Mouse (Mus musculus) brain, embryonic 14.5 days (tissue): Measurements from ENCODE around the gene Actc1.

Source experiments
- CTCF ChIP-seq: fragments of 200-500 bp; IDR thresholded peaks from 2 replicates; pipeline ENCODE4 v1.5.1; 2012; ENCODE audit warnings: inconsistent platforms, mild to moderate bottlenecking, moderate library complexity, borderline replicate concordance; ENCODE audit not compliant: insufficient read depth, insufficient read length; ENCODE audit errors: extremely low read depth
- POLR2A ChIP-seq: fragments of 200-500 bp; IDR thresholded peaks from 2 replicates; pipeline ENCODE4 v1.6.1; 2012; ENCODE audit warnings: mild to moderate bottlenecking, inconsistent platforms, borderline replicate concordance; ENCODE audit not compliant: poor library complexity, insufficient read depth, insufficient read length, severe bottlenecking; ENCODE audit errors: extremely low read depth

DNA sequence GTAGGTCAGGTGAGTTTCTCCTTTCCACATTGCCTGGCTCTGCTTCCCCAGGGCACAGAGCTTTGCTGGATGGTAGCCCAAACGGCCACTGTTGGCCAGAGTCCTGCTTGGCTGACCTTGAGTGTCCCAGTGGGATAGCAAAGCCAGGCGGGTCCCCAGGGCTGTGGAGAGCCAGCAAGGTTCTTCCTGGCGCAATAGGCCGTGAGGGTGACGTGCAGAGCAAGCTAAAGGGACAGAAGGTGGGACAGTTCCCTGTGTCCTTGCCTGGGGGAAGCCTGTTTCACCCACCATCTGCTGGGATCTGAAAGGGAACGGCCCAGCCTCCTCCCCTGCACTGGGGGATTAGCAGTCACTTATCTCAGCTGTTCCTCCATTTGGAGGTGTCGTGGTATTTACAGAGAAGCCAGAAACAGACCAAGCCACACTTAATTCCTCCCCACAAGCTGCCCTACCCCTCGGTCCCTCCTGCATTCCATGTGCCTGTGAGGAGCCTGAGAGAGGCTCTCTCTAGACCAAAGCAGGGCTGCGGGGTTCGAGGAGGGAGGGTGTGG, 4.0 kb upstream of the Actc1 start:
- TF ChIP-seq CTCF, result no peak
- TF ChIP-seq POLR2A, result no peak
